Mouse (Mus musculus): ENCODE measurements around the gene Igfbp2. TPM values are rescaled to one million over a fixed set of nuclear protein-coding genes. Genes with fewer than 3 reads are reported as not detected.

Igfbp2 gene
- polyA plus RNA-seq, 1 experiment from 2014 or later, result 8.7 TPM

DNA sequence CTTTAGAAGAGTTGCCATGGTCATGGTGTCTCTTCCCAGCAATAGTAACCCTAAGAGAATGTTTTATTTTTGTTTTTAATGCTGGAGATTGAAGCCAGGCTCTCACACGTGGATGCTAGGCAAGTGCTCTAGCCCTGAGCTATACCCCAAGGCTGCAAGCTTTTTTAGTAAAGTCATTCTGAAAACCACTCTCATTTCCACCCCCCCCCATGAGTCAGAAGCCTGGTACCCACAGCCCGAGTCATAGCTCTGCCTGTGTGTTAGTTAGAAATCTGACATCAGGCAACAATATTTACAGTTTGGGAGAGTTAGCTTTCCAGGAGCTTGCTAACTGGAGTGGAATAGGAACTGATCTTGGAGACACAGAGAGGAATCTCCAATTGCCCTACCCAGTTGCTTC lies 25.9 kb upstream of the Igfbp2 start:
- no peak for ATAC-seq (ENCODE audit: insufficient read depth)
- Histone ChIP-seq H3K4me1 (replicated peaks) (no peaks in the 10 kb centered on the region), H3K36me3 (replicated peaks) (no peaks in the 10 kb centered on the region), H3K27me3 (no peaks in the 10 kb centered on the region), H3K9ac (no peak overlapping the region), H3K27ac (replicated peaks) (no peak overlapping the region), H3K4me2 (no peak overlapping the region), H3K9me3 (replicated peaks) (no peaks in the 10 kb centered on the region), H3K4me3 (replicated peaks) (no peak overlapping the region)
- 41% methylated on average over 2 of the region's 2 CpGs for WGBS (ENCODE audit: insufficient replicate concordance)

DNA sequence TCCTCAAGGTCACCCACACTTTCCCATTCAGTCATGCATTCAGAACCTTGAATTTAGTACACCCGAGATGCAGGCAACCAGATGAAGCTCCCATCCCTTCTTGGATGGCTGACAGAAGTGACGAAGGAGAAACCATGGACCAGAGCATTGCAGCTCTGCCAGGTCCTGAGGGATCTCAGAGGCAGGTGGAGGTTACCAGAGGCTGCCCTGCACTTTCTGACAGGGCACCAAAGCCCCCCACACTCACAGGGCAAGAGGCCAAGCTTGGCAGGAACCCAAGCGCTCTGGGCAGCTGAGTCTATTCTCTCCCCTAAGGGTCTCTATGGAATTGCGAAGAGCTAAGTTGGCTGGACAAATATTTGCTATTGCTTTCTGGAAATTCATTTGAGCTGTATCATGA lies 20.3 kb upstream of the Igfbp2 start:
- Histone ChIP-seq H3K27ac (replicated peaks) (no peak overlapping the region), H3K4me1 (replicated peaks) (no peaks in the 10 kb centered on the region), H3K4me3 (replicated peaks) (no peak overlapping the region), H3K4me2 (no peak overlapping the region), H3K36me3 (replicated peaks) (no peaks in the 10 kb centered on the region), H3K9ac (no peak overlapping the region), H3K27me3 (no peaks in the 10 kb centered on the region), H3K9me3 (replicated peaks) (no peaks in the 10 kb centered on the region)
- ATAC-seq (ENCODE audit: insufficient read depth), result no peak
- 66% methylated on average over 4 of the region's 4 CpGs for WGBS (ENCODE audit: insufficient replicate concordance)

DNA sequence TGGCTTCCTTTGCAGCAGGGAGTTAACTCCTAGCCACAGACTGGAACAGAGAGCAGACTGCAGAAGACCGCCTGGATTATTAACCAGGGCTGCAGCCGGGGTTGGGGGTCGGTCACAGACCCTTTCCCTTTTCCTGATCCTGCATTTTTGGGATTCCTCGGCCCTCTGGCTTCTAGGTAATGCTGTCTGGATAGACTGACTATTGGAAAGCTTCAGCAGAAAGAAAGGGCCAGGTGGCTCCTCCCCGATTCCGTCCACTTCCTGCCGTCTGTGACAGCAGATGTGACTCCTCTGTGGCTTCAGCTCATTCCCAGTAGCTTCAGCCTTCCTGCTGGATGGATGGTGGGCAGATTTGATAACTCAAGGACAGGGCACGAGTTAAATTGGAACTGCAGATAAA lies 19.3 kb upstream of the Igfbp2 start:
- no peaks in the 10 kb centered on the region for H3K9me3 ChIP-seq (replicated peaks)
- H3K4me1 ChIP-seq (replicated peaks), result no peaks in the 10 kb centered on the region
- H3K27ac ChIP-seq (replicated peaks), result no peak overlapping the region
- ATAC-seq (ENCODE audit: insufficient read depth), result no peak
- WGBS (ENCODE audit: insufficient replicate concordance), result 34% methylated on average over 8 of the region's 8 CpGs
- H3K27me3 ChIP-seq, result no peaks in the 10 kb centered on the region
- H3K4me3 ChIP-seq (replicated peaks), result no peak overlapping the region
- H3K36me3 ChIP-seq (replicated peaks), result no peaks in the 10 kb centered on the region
- H3K9ac ChIP-seq, result no peak overlapping the region
- no peak overlapping the region for H3K4me2 ChIP-seq

DNA sequence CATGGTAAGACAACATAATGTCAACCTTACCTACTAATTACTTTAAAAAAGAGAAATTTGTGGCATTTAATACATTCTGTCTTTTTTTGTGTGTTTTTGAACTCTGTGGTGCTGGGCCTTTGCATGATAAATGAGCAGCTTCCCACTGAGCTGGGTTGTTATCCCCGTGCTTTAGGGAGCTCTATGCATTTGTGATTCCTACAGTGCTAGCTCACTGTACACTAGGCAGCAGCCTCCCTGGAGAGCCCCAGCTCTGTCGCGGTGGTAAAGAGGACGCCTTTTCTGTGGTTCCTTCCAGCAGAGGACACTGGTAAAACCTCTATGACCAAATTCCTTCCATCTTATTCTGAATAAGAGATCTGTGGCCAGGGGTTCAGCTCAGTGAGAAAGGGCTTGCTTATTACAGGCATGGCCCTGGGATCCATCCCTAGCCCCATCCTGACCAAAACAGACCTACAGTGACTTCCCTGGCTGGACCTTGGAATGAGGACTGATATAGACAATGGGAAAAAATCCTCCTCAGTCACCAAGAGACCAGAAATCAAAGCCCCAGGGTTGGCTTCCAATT lies 18.7 kb upstream of the Igfbp2 start:
- WGBS (ENCODE audit: insufficient replicate concordance), result 41% methylated on average over 4 of the region's 4 CpGs
- Histone ChIP-seq H3K4me1 (replicated peaks) (no peaks in the 10 kb centered on the region), H3K9me3 (replicated peaks) (no peaks in the 10 kb centered on the region), H3K27me3 (no peaks in the 10 kb centered on the region), H3K27ac (replicated peaks) (no peak overlapping the region), H3K9ac (no peak overlapping the region), H3K4me3 (replicated peaks) (no peak overlapping the region), H3K4me2 (no peak overlapping the region), H3K36me3 (replicated peaks) (no peaks in the 10 kb centered on the region)
- 0 out of 2 replicates have a peak, but pooled peaks have one; percentile 12 for ATAC-seq (ENCODE audit: insufficient read depth)

DNA sequence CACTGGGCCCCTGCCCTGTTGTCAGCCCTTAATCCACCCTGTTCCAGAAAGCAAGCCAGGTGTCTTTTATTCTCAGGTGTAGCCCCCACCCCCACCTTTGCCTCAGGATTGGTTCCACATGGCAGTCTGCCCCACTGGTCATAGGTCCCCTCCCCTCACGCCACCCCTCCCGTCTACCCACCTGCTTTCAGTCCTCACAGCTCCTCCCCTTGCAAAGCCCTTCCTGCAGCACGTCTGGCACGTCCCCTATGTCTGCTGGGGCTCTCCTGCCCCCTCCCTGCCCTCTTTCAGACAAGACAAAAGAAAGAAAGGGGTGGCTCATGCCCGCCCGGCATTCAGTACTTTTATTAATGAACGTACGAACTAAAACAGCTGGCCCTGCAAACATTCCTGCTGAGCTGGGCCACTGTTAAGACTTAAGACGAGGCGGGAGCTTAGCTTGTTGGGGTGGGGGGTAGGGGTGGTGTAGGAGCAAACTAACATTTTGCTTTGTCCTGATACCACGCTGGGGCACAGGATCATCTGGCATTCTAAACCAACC lies 18.2 kb upstream of the Igfbp2 start:
- 36% methylated on average over 11 of the region's 11 CpGs for WGBS (ENCODE audit: insufficient replicate concordance)
- 0 out of 2 replicates have a peak, but pooled peaks have one; percentile 15 for ATAC-seq (ENCODE audit: insufficient read depth)
- no peak overlapping the region for H3K9ac ChIP-seq
- H3K9me3 ChIP-seq (replicated peaks), result no peaks in the 10 kb centered on the region
- H3K27me3 ChIP-seq, result no peaks in the 10 kb centered on the region
- no peak overlapping the region for H3K27ac ChIP-seq (replicated peaks)
- H3K36me3 ChIP-seq (replicated peaks), result no peaks in the 10 kb centered on the region
- no peak overlapping the region for H3K4me2 ChIP-seq
- no peaks in the 10 kb centered on the region for H3K4me1 ChIP-seq (replicated peaks)
- no peak overlapping the region for H3K4me3 ChIP-seq (replicated peaks)

DNA sequence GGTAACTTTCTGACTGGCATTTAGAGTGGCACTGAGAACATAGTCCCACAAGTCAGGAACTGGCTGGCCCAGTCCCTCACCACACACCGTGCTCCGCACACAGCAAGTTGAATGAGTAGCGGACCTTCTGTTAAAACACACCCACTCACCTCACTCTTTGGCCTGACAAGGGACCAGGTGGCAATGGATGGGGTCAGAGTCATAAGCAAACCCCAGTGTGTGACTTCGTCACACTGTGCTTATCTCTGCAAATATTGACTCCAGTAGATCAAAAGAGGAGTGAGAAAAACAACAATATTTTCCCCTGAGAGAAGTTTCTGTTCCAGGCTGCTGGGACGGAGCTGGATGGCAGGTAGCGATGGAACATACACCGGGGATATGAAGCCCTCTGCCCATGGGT lies 15.0 kb upstream of the Igfbp2 start:
- H3K4me3 ChIP-seq (replicated peaks), result no peak overlapping the region
- no peaks in the 10 kb centered on the region for H3K36me3 ChIP-seq (replicated peaks)
- WGBS (ENCODE audit: insufficient replicate concordance), result 73% methylated on average over 7 of the region's 7 CpGs
- no peak overlapping the region for H3K4me2 ChIP-seq
- H3K9ac ChIP-seq, result no peak overlapping the region
- H3K9me3 ChIP-seq (replicated peaks), result no peaks in the 10 kb centered on the region
- ATAC-seq (ENCODE audit: insufficient read depth), result 0 out of 2 replicates have a peak, but pooled peaks have one; percentile 42
- no peaks in the 10 kb centered on the region for H3K4me1 ChIP-seq (replicated peaks)
- H3K27ac ChIP-seq (replicated peaks), result no peak overlapping the region
- no peaks in the 10 kb centered on the region for H3K27me3 ChIP-seq

DNA sequence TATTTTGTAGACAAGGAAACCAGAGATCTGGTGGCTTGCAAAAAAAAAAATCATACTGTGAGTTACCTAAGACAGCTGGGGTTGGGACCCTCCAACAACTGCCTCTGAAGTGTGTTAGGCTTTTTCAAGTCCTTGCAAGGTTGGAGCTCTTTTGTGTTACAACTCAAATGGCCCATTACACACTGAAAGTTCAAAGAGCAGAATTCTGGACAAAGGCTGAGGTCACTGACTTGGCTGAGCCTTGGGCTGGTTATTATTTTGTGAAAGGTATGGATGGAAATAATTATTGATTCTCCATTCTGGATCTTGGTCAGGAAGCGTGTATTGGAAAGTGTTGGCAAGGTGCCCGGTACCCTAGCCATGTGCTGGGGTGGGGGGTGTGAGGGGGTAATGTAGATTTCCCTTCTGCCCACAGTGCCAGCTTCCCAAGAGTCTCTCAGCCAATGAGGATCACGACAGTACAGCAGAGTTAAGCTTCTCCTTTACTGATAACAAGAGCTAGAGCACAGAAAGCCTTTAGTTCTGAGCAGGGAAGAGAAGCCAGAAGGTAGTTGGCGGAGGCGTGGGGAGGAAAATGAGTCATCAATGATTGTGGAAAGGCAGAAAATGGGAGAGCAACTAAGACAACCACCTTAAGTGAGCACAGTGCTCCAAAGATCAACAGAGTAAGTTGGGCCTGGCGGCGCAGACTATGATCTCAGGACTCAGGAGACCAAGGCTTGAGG lies 14.2 kb upstream of the Igfbp2 start:
- Histone ChIP-seq H3K9me3 (replicated peaks) (no peaks in the 10 kb centered on the region), H3K4me2 (no peak overlapping the region), H3K9ac (no peak overlapping the region), H3K27ac (replicated peaks) (no peak overlapping the region), H3K4me3 (replicated peaks) (no peak overlapping the region), H3K4me1 (replicated peaks) (no peaks in the 10 kb centered on the region), H3K36me3 (replicated peaks) (no peaks in the 10 kb centered on the region), H3K27me3 (no peaks in the 10 kb centered on the region)
- WGBS (ENCODE audit: insufficient replicate concordance), result 65% methylated on average over 7 of the region's 7 CpGs
- no peak for ATAC-seq (ENCODE audit: insufficient read depth)

DNA sequence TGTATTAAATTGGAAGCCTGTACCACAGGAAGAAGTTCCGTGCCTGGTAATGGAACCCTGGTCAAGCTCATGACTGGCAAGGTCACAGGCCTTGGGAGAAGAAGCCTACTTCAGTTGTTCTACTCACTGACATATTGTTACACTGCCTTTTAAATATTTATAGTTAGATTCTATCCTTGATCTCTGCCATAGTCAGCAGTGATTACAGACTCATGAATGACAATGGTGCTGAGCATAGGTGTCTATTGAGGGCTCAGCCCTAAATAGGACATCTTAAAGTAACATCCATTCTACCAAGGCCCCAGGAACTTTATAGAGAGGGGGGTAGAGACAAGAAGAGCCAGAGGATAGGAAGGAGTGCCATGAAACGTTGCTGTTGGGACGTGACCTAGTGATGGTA lies 13.2 kb upstream of the Igfbp2 start:
- Histone ChIP-seq H3K27ac (replicated peaks) (no peak overlapping the region), H3K36me3 (replicated peaks) (no peaks in the 10 kb centered on the region), H3K4me2 (no peak overlapping the region), H3K27me3 (no peaks in the 10 kb centered on the region), H3K9me3 (replicated peaks) (no peaks in the 10 kb centered on the region), H3K4me3 (replicated peaks) (no peak overlapping the region), H3K4me1 (replicated peaks) (no peaks in the 10 kb centered on the region), H3K9ac (no peak overlapping the region)
- 66% methylated on average over 3 of the region's 3 CpGs for WGBS (ENCODE audit: insufficient replicate concordance)
- ATAC-seq (ENCODE audit: insufficient read depth), result no peak

DNA sequence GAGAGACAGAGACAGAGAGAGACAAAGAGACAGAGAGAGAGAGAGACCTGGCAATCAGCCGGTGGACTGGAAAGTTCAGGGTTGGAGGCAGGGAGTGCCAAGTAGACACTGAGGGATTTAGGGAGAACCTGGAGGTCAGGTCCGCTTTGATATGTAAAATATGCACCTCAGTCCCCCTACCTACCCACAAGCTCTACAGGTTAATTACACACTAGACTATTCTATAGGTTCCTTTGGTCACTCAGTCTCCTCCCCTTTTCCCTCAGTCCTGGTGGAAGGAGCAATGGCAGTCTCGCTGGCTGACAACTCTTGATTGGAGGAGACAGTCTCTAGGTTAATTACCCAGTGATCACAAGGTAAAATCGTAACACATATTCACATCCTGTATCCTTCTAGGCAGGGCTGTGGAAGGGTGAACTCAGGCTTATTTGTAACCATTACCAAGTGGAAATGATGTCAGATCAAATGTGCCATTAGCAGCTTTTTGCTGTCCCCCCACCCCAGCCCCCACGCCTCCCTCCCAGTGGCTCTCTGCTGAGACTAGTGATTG lies 11.1 kb upstream of the Igfbp2 start:
- Histone ChIP-seq H3K4me1 (replicated peaks) (no peaks in the 10 kb centered on the region), H3K9ac (no peak overlapping the region), H3K36me3 (replicated peaks) (no peaks in the 10 kb centered on the region), H3K27me3 (no peaks in the 10 kb centered on the region), H3K9me3 (replicated peaks) (no peaks in the 10 kb centered on the region), H3K4me3 (replicated peaks) (no peak overlapping the region), H3K27ac (replicated peaks) (no peak overlapping the region), H3K4me2 (no peak overlapping the region)
- WGBS (ENCODE audit: insufficient replicate concordance), result 49% methylated on average over 5 of the region's 5 CpGs
- ATAC-seq (ENCODE audit: insufficient read depth), result no peak

DNA sequence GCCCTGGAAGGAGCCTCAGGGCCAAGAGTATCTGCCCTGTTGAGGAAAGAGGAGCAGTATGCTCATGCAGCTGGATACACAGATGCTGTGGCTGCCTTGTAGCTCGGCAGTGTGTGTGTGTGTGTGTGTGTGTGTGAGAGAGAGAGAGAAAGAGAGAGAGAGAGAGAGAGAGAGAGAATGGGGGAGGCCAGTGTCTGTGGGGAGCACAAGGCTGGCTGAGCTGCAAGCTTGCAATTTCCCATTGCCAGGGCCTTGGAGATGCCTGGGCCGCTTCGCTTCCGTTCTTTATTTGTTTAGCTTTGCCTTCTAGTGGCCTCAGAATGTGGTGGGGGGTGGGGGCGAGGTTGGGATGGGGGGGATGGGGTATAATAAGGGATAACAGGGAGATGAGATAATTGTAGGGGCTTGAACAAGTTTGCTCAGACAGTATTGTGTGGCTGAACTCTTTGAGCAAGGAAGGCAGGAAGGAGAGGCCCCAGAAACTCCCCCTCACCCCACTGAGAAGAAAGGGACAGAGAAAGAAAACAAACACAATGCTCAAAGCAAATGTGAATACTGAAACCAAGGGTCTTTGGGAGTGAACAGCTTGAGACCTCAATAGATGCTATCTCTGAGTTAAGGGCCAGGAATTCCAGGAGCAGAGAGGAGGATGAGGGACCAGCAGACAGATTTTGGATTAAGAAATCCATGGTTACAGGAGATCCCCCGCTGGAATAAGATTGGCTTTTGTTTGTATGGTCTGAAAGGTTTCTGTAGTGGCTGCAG lies 10.5 kb upstream of the Igfbp2 start:
- no peak overlapping the region for H3K4me2 ChIP-seq
- H3K36me3 ChIP-seq (replicated peaks), result no peaks in the 10 kb centered on the region
- no peak overlapping the region for H3K4me3 ChIP-seq (replicated peaks)
- no peaks in the 10 kb centered on the region for H3K4me1 ChIP-seq (replicated peaks)
- 33% methylated on average over 6 of the region's 6 CpGs for WGBS (ENCODE audit: insufficient replicate concordance)
- ATAC-seq (ENCODE audit: insufficient read depth), result no peak
- H3K27ac ChIP-seq (replicated peaks), result no peak overlapping the region
- no peak overlapping the region for H3K9ac ChIP-seq
- no peaks in the 10 kb centered on the region for H3K27me3 ChIP-seq
- no peaks in the 10 kb centered on the region for H3K9me3 ChIP-seq (replicated peaks)

DNA sequence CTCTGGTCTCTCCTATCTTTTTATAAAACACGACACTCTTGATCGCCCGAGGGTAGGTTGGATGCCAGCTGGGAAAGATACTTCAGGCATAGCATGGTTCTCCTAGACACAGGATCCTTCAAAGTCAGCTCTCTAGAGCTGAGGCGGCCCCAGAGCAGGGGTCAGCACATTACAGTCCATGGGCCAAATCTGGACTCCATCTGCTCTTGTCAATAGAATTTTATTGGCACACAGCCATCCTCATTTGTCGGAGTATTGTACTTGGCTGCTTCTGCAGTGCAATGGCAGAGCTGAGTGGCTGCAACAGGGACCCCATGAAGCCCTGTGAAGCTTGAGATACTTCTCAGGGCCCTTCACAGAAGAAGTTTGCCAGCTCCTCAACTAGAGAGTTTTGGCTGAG lies 9.1 kb upstream of the Igfbp2 start:
- H3K9me3 ChIP-seq (replicated peaks), result no peaks in the 10 kb centered on the region
- H3K36me3 ChIP-seq (replicated peaks), result no peaks in the 10 kb centered on the region
- no peaks in the 10 kb centered on the region for H3K4me1 ChIP-seq (replicated peaks)
- H3K27me3 ChIP-seq, result no peaks in the 10 kb centered on the region
- H3K4me3 ChIP-seq (replicated peaks), result no peak overlapping the region
- 48% methylated on average over 5 of the region's 5 CpGs for WGBS (ENCODE audit: insufficient replicate concordance)
- H3K9ac ChIP-seq, result no peak overlapping the region
- H3K27ac ChIP-seq (replicated peaks), result no peak overlapping the region
- ATAC-seq (ENCODE audit: insufficient read depth), result no peak
- no peak overlapping the region for H3K4me2 ChIP-seq
